Mouse (Mus musculus): ENCODE measurements around the gene Pak7.
A peak's percentile ranks its signal among the peaks of the same experiment; 100 is the strongest.
"Not testable (repeated sequence)": the region's sequence is repeated elsewhere in the genome, so short reads cannot be mapped to it uniquely, and the experiment has no call there.

Pak7 gene

GRCm38 (mm10) chr2:136387181-136388131 lies at the start of gene Pak7:
Pak7 (minus strand) TSS chr2:136387967.
- peak; percentile 12 to 44 for DNase-seq

DNA sequence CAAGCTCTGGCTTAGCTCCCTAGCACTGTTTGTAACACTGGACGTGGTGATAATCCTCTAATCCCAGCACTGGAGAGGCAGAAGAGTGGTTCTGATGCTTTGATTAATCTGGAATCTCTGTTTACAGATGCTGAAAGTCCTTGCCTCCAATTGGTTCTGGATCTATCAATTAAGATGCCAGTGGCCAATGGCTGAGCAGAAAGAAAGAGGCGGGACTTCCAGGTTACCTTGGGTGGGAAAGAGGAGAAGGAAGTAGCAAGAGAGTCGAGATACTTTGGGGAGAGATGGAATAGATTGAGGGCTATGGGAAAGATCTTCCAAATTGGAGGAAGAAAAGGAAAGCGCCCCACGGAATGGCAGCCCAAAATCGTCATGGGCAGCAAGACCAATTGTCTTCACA lies 37.8 kb upstream of the Pak7 start:
- no peak for DNase-seq

DNA sequence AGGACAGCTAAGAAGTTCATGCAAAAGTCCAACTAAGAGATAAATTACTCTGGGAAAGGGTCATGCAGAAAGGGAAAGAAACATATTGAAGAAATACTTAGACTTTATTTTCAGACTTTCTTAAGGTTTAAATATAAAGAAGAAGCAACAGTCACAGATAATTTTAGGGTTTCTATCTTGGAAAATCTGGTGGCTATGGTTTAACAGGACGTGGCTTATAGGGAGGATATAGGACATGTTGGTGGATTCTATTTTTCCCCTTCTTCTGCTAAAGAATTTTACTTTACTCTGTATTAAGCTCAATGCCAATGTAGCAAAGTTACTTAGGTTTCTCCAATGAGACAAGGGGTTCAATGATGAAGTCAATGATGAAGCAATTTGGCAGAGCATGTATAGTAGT lies 31.8 kb upstream of the Pak7 start:
- no peak for DNase-seq

DNA sequence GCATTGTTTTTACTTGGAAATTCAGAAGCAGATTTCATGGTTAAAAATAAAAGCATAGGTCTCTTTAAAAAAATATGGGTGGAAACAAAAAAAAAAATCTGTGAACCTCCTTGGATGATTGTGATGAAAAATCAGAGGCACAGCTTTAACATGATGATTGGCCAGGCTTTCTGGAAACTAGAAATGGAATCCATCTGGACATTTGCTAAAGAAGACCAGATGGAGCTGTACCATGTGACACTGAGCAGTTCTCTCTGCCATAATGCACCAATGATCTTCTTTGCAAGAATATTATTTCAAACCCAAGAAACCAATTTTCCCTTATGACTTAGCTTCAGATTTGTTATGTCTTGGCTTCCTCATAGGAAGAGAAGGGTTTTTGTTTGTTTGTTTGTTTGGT lies 28.6 kb upstream of the Pak7 start:
- no peak for DNase-seq

- DNase-seq: no peak
Observed at GRCm38 (mm10) chr2:136402587-136402986, 14.8 kb upstream of the Pak7 start.

- no peak for DNase-seq
Observed at GRCm38 (mm10) chr2:136375318-136375717, 12.4 kb downstream of the Pak7 start.

DNA sequence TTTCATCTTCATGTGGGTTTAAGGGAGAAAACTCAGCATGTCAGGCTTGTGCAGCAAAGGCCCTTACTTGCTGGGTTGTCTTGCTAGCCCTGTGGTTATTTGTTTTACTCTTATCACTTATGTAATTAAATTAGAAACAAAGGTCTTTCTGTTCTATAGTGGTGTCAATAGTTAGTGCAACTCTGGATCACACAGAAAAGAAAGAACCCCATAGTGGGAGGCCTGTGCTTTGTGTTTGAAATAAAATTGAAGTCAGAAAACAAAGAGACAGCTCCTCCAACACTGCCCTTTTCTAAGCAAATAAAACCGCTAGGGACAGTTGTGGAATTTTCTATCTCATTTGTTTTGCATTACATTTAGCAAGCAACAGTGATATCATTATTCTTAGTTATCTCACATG lies 15.4 kb downstream of the Pak7 start:
- DNase-seq: no peak

- no peak for DNase-seq
Observed at GRCm38 (mm10) chr2:136351393-136352096, 36.2 kb downstream of the Pak7 start.

DNA sequence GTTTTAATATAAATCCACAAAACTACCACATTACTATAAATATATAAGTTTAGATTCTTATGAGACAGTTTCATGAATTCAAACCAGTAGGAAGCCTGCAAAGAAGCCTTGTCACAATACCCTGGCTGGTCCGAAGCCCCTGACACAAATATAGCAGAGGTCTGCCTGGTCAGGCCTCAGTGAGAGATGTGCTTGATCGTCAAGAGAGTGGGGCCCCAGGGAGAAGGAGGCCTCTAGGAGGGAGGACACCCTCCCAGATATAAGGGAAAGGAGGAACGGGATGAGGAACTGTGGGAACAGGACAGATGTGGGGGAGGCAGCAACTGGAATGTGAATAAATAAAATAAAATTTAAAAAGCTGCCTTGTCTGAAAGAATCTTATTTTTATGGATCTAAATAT lies 37.3 kb downstream of the Pak7 start:
- no peak for DNase-seq

- no peak for DNase-seq
Observed at GRCm38 (mm10) chr2:136349671-136350275, 38.0 kb downstream of the Pak7 start.

GRCm38 (mm10) chr2:136344240-136344780 lies 43.5 kb downstream of the Pak7 start:
- not testable (repeated sequence) for DNase-seq

GRCm38 (mm10) chr2:136329974-136330373 lies 57.8 kb downstream of the Pak7 start:
- no peak for DNase-seq

- no peak for DNase-seq
Observed at GRCm38 (mm10) chr2:136325646-136326045, 62.1 kb downstream of the Pak7 start.

GRCm38 (mm10) chr2:136309313-136309712 lies 78.5 kb downstream of the Pak7 start:
- no peak for DNase-seq

- DNase-seq: no peak
Observed at GRCm38 (mm10) chr2:136308743-136309142, 79.0 kb downstream of the Pak7 start.

DNA sequence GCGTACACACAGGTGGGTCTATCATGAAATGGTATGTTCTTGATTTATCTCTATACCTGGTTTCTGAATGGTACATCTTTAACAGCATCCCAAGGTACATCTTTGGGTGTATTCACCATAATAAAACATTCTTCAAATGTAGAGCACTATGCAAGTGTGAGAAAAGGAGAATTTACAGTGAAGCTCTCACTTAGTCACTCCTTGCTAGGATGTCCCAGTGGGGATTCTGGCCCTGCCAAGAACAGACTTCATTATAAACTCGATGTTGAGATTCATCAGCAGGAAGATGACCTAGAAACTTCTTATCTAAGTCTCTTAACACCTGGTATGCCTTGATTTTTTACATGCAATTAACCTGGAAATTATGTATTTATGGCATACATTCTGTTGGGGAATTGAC lies 85.6 kb downstream of the Pak7 start:
- no peak for DNase-seq

DNA sequence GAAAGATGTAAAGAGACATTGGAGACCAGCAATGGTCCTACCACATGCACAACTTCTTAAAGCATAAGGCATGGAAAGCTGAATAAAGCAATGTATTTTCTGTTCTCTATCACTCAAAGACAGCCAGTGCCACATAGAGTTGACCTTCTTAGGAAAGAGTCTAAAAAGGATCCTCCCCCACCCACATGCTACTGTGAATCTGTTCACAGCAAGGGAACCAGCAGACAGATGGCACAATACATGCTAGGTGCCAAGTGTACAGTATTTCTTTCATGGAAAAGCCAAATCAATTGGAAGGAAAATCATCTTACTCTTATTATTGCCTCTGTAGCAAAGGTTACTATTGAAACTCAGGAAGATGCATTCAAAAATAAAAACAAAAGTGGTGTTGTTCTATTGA lies 86.4 kb downstream of the Pak7 start:
- DNase-seq: no peak

- DNase-seq: no peak
Observed at GRCm38 (mm10) chr2:136297371-136297770, 90.4 kb downstream of the Pak7 start.

DNA sequence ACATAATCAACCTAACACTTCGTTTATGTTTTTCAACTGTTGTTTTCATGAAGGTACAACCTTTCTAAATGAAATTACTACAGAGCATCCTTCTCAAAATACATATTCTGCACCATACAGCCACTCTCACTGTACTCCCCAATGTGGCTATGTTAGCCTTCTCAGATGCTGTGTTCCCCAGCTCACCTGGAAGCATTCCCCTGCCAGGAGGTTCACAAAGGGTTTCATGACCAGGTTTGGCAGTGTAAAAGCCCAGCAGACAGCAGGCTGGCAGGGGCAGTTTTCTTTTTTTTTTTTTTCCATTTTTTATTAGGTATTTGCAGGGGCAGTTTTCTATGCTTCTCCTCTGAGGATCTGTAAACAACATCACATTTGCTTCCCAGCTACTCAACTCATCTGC lies 105.7 kb downstream of the Pak7 start:
- no peak for DNase-seq

GRCm38 (mm10) chr2:136241960-136242359 lies 145.8 kb downstream of the Pak7 start:
- not testable (repeated sequence) for DNase-seq

DNA sequence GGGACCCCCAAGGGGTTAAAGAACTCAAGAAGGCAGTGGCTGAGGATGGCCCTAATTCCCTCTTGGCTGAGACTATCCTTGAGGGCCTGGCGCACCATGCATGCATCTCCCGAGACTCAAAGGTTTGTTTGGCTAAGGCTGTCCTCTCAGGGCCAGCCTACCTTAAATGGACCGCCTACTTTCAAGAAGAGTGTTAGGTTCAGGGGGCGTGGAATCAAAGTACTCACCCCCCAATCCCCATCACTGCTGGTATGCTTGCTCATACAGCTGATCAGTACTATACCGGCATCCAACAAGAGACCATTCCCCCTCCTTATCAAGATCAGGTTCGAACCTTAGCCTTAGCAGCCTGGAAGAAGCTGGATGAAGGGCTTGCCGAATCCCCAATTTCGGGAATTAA lies 156.5 kb downstream of the Pak7 start:
- DNase-seq: no peak

DNA sequence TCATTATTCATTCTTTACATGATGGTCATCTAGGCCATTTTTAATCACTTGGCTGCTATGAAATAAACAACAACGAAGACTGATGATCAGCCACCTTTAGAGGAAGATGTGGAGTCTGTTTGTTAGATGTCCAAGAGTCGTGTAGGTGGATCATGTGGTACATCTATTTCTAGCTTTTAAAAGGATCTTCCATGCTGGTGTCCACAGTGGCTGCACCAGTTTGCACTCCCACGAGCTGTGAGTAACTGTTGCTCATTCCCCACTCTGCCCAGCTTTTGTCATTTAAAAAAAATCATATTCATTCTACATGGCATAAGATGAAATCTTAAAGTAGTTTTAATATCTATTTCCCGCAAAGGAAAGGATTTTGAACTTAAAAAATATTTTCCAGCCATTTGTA lies 183.7 kb downstream of the Pak7 start:
- DNase-seq: no peak

GRCm38 (mm10) chr2:136175030-136175429 lies 212.7 kb downstream of the Pak7 start:
- DNase-seq: no peak
